Mouse (Mus musculus) CH12.LX (cell line): ENCODE results near the gene Maf. TPM values are rescaled to one million over a fixed set of nuclear protein-coding genes. Genes with fewer than 3 reads are reported as not detected.

Experiments
- DNase-seq: peaks from one replicate; pipeline ENCODE4 v3.0.0-alpha.2; 2013; ENCODE audit errors: extremely low read depth
- H3K27ac ChIP-seq: 2 replicates; pipeline ENCODE4 v1.5.1; 2012; ENCODE audit warnings: low read depth, mild to moderate bottlenecking, control low read depth, moderate library complexity; ENCODE audit not compliant: insufficient read depth
- H3K27me3 ChIP-seq: replicated peaks from 2 replicates; pipeline ENCODE3; 2012; ENCODE audit warnings: inconsistent platforms
- H3K36me3 ChIP-seq, 2 experiments: replicated peaks in 1 of 2; 2 replicates each; pipeline versions ENCODE3 to v1.6.1; 2012; ENCODE audit warnings: inconsistent platforms in 1 of 2, low read length in 1 of 2, mild to moderate bottlenecking in 1 of 2, mixed read lengths in 1 of 2, moderate library complexity in 1 of 2; ENCODE audit not compliant: control insufficient read depth in 1 of 2, insufficient read depth in 1 of 2
- H3K4me1 ChIP-seq, 2 experiments: 2 replicates each; pipeline ENCODE4 v1.6.1; 2012; ENCODE audit warnings: inconsistent platforms in 1 of 2, moderate library complexity in 1 of 2; ENCODE audit not compliant: insufficient read depth in 2 of 2, control insufficient read depth in 1 of 2
- H3K4me2 ChIP-seq: 2 replicates; pipeline ENCODE4 v1.6.1; 2012; ENCODE audit warnings: low read depth, mild to moderate bottlenecking, control low read depth; ENCODE audit not compliant: poor library complexity, insufficient read depth, severe bottlenecking
- H3K4me3 ChIP-seq, 3 experiments: fragments of 150-350 bp in 1 of 3; sonication (generic) in 1 of 3; replicated peaks in 1 of 3; 2 replicates each; pipeline versions ENCODE3 to v1.5.1; 2011 to 2012; ENCODE audit warnings: low read depth in 2 of 3, low read length in 2 of 3, mild to moderate bottlenecking in 2 of 3, moderate library complexity in 2 of 3, control low read depth in 1 of 3, improper control_type of control experiment in 1 of 3, inconsistent platforms in 1 of 3, mixed read lengths in 1 of 3; ENCODE audit not compliant: poor library complexity in 1 of 3
- H3K79me2 ChIP-seq: replicated peaks from 2 replicates; pipeline ENCODE4 v1.6.1; 2012; ENCODE audit warnings: mild to moderate bottlenecking, moderate library complexity; ENCODE audit not compliant: control insufficient read depth, poor library complexity, insufficient read depth, severe bottlenecking; ENCODE audit errors: extremely low read depth
- H3K9ac ChIP-seq: 2 replicates; pipeline ENCODE4 v1.6.1; 2012; ENCODE audit warnings: low read depth, mild to moderate bottlenecking, control low read depth, moderate library complexity; ENCODE audit not compliant: insufficient read depth
- H3K9me3 ChIP-seq: replicated peaks from 2 replicates; pipeline ENCODE3; 2012; ENCODE audit warnings: low read length, inconsistent platforms, mixed read lengths
- BHLHE40 ChIP-seq: IDR thresholded peaks from 2 replicates; pipeline ENCODE4 v1.6.1; 2011; ENCODE audit warnings: mild to moderate bottlenecking, low read depth, low read length, improper control_type of control experiment
- CHD1 ChIP-seq: IDR thresholded peaks from 2 replicates; pipeline ENCODE4 v1.6.1; 2012; ENCODE audit warnings: low read depth, low read length, improper control_type of control experiment, inconsistent platforms
- CHD2 ChIP-seq: IDR thresholded peaks from 2 replicates; pipeline ENCODE4 v1.6.1; 2011; ENCODE audit warnings: low read length, improper control_type of control experiment
- E2F4 ChIP-seq: IDR thresholded peaks from 2 replicates; pipeline ENCODE4 v1.6.1; 2011; ENCODE audit warnings: low read depth, low read length, improper control_type of control experiment; ENCODE audit not compliant: insufficient replicate concordance
- ELF1 ChIP-seq: IDR thresholded peaks from 2 replicates; pipeline ENCODE4 v1.6.1; 2014; ENCODE audit warnings: low read depth, mild to moderate bottlenecking, inconsistent platforms, low read length, improper control_type of control experiment
- EP300 ChIP-seq: IDR thresholded peaks from 2 replicates; pipeline ENCODE4 v1.6.1; 2011; ENCODE audit warnings: low read length, improper control_type of control experiment
- HCFC1 ChIP-seq: IDR thresholded peaks from 2 replicates; pipeline ENCODE4 v1.6.1; 2012; ENCODE audit warnings: low read depth, mild to moderate bottlenecking, inconsistent platforms, low read length, improper control_type of control experiment
- IRF4 ChIP-seq: IDR thresholded peaks from 2 replicates; pipeline ENCODE4 v1.6.1; 2014; ENCODE audit warnings: low read depth, mild to moderate bottlenecking, inconsistent platforms, low read length, improper control_type of control experiment
- JUN ChIP-seq: IDR thresholded peaks from 2 replicates; pipeline ENCODE4 v1.6.1; 2011; ENCODE audit warnings: low read depth, mild to moderate bottlenecking, low read length, improper control_type of control experiment, moderate library complexity; ENCODE audit not compliant: insufficient read depth
- KAT2A ChIP-seq: IDR thresholded peaks from 2 replicates; pipeline ENCODE4 v1.6.1; 2012; ENCODE audit warnings: low read length, improper control_type of control experiment, inconsistent platforms; ENCODE audit not compliant: insufficient replicate concordance
- MAFK ChIP-seq: IDR thresholded peaks from 2 replicates; pipeline ENCODE4 v1.6.1; 2011; ENCODE audit warnings: low read length, improper control_type of control experiment; ENCODE audit not compliant: insufficient replicate concordance
- MAX ChIP-seq: IDR thresholded peaks from 2 replicates; pipeline ENCODE4 v1.6.1; 2011; ENCODE audit warnings: low read length, improper control_type of control experiment
- MEF2A ChIP-seq: IDR thresholded peaks from 2 replicates; pipeline ENCODE4 v1.6.1; 2014; ENCODE audit warnings: low read depth, mild to moderate bottlenecking, inconsistent platforms, low read length, improper control_type of control experiment, borderline replicate concordance
- NELFE ChIP-seq: IDR thresholded peaks from 2 replicates; pipeline ENCODE4 v1.6.1; 2011; ENCODE audit warnings: low read depth, low read length, improper control_type of control experiment
- NRF1 ChIP-seq: IDR thresholded peaks from 2 replicates; pipeline ENCODE4 v1.6.1; 2014; ENCODE audit warnings: low read depth, mild to moderate bottlenecking, inconsistent platforms, low read length, improper control_type of control experiment, moderate library complexity
- POLR2A ChIP-seq: IDR thresholded peaks from 2 replicates; pipeline ENCODE4 v1.6.1; 2011; ENCODE audit warnings: low read depth, mild to moderate bottlenecking, improper control_type of control experiment, low read length
- POLR2AphosphoS2 ChIP-seq: IDR thresholded peaks from 2 replicates; pipeline ENCODE4 v1.6.1; 2011; ENCODE audit warnings: low read depth, low read length, improper control_type of control experiment
- RCOR1 ChIP-seq: conservative IDR thresholded peaks from 2 replicates; pipeline ENCODE4 v1.6.1; 2012; ENCODE audit warnings: low read depth, mild to moderate bottlenecking, inconsistent platforms, low read length, improper control_type of control experiment
- SIN3A ChIP-seq: IDR thresholded peaks from 2 replicates; pipeline ENCODE4 v1.6.1; 2012; ENCODE audit warnings: low read length, improper control_type of control experiment, inconsistent platforms
- SMC3 ChIP-seq: IDR thresholded peaks from 2 replicates; pipeline ENCODE4 v1.6.1; 2011; ENCODE audit warnings: low read depth, low read length, improper control_type of control experiment
- TBP ChIP-seq: conservative IDR thresholded peaks from 2 replicates; pipeline ENCODE4 v1.6.1; 2011; ENCODE audit warnings: low read depth, low read length, improper control_type of control experiment
- TCF12 ChIP-seq: IDR thresholded peaks from 2 replicates; pipeline ENCODE4 v1.6.1; 2014; ENCODE audit warnings: low read depth, mild to moderate bottlenecking, inconsistent platforms, low read length, improper control_type of control experiment
- UBTF ChIP-seq: IDR thresholded peaks from 2 replicates; pipeline ENCODE4 v1.6.1; 2012; ENCODE audit warnings: low read depth, mild to moderate bottlenecking, inconsistent platforms, low read length, improper control_type of control experiment, moderate library complexity
- USF1 ChIP-seq: IDR thresholded peaks from 2 replicates; pipeline ENCODE4 v1.6.1; 2014; ENCODE audit warnings: low read depth, mild to moderate bottlenecking, inconsistent platforms, low read length, improper control_type of control experiment
- ZNF384 ChIP-seq: IDR thresholded peaks from 2 replicates; pipeline ENCODE4 v1.6.1; 2012; ENCODE audit warnings: low read depth, low read length, improper control_type of control experiment, inconsistent platforms
- dilution Hi-C: fragments of 300-500 bp; cut with MboI; formaldehyde crosslinking; loops from 2 replicates; pipeline ENCODE4 v1.14.3; 2020; ENCODE audit warnings: low sequenced_read_pairs; ENCODE audit not compliant: extremely low pct_unique_long_range_greater_than_20kb, extremely low pct_ligation_motif_present
- in situ Hi-C: fragments of 300-500 bp; cut with MboI; formaldehyde crosslinking; loops from 3 replicates; pipeline ENCODE4 v1.14.3; 2019; ENCODE audit warnings: low sequenced_read_pairs, low pct_ligation_motif_present, low pct_unique_long_range_greater_than_20kb, mixed read lengths
- polyA plus RNA-seq: library from polyadenylated mRNA; unstranded; fragments of >175 nt; gene quantifications from 2 replicates; pipeline ENCODE4 v1.2.1, GENCODE M21; 2012; ENCODE audit warnings: low read depth; ENCODE audit not compliant: insufficient read length
- total RNA-seq, 2 experiments: library from RNA; depleted of rRNA; stranded (reverse); fragments of 300-350 nt in 1 of 2; fragments of >200 nt in 1 of 2; gene quantifications; 2 replicates each; pipeline ENCODE4 v1.2.3; 2012 to 2014

The Maf gene
- total and polyA plus RNA-seq, 3 experiments: not detected

- Histone ChIP-seq H3K9ac (no peak overlapping the region), H3K4me2 (no peak overlapping the region), H3K27ac (no peak overlapping the region), H3K4me3 (no peak overlapping the region)
- DNase-seq: no peak
- TF ChIP-seq USF1 (no peak), MEF2A (no peak)
- TF ChIP-seq, all 38 proteins: peak for 0
- Histone ChIP-seq H3K36me3 (no peaks in the 10 kb centered on the region), H3K4me1 (no peaks in the 10 kb centered on the region), H3K9me3 (no peaks in the 10 kb centered on the region), H3K79me2 (no peaks in the 10 kb centered on the region), H3K27me3 (peaks cover 53% of the 10 kb centered on the region)
- dilution Hi-C loops (no loop called here), in situ Hi-C loops (no loop called here)
Observed at GRCm38 (mm10) chr8:115683309-115683708, 24.3 kb downstream of the Maf start.

- TF ChIP-seq USF1 (no peak), ZNF384 (no peak), TCF12 (no peak), IRF4 (no peak), RCOR1 (no peak), BHLHE40 (no peak), NRF1 (no peak), KAT2A (no peak), SMC3 (no peak), MAFK (no peak), HCFC1 (no peak), CHD2 (no peak), POLR2A (no peak), CHD1 (no peak)
- dilution Hi-C loops: no loop called here
Observed at GRCm38 (mm10) chr8:115679539-115679938, 28.1 kb downstream of the Maf start.

GRCm38 (mm10) chr8:115664866-115665265 is 42.7 kb downstream of the Maf start:
- DNase-seq: no peak
- Histone ChIP-seq H3K4me1 (no peaks in the 10 kb centered on the region), H3K9me3 (no peaks in the 10 kb centered on the region), H3K4me2 (no peak overlapping the region), H3K4me3 (no peak overlapping the region), H3K36me3 (no peaks in the 10 kb centered on the region), H3K27ac (no peak overlapping the region), H3K9ac (no peak overlapping the region), H3K79me2 (no peaks in the 10 kb centered on the region)
- in situ Hi-C loops: no loop called here
- dilution Hi-C loops: no loop called here
- TF ChIP-seq MAX (no peak), POLR2AphosphoS2 (no peak), POLR2A (no peak), IRF4 (no peak), JUN (no peak), ELF1 (no peak), SMC3 (no peak), EP300 (no peak), UBTF (no peak), E2F4 (no peak), TBP (no peak), RCOR1 (no peak), NELFE (no peak), TCF12 (no peak), SIN3A (no peak), ZNF384 (no peak)
- TF ChIP-seq, all 38 proteins: peak for 0
- H3K27me3 ChIP-seq: peaks cover 39% of the 10 kb centered on the region

More at GRCm38 (mm10) chr8:115679539-115679938, 28.1 kb downstream of the Maf start:
- Histone ChIP-seq H3K9ac (no peak overlapping the region), H3K4me1 (no peaks in the 10 kb centered on the region), H3K9me3 (no peaks in the 10 kb centered on the region), H3K27ac (no peak overlapping the region), H3K27me3 (peaks cover 59% of the 10 kb centered on the region), H3K4me2 (no peak overlapping the region), H3K79me2 (no peaks in the 10 kb centered on the region), H3K36me3 (no peaks in the 10 kb centered on the region), H3K4me3 (no peak overlapping the region)
- in situ Hi-C loops: no loop called here
- DNase-seq: no peak
